Mouse (Mus musculus): Measurements from ENCODE around the gene Ahsg. TPM values are rescaled to one million over a fixed set of nuclear protein-coding genes. Genes with fewer than 3 reads are reported as not detected.

Gene Ahsg
- polyA plus RNA-seq (2011; ENCODE audit: insufficient read depth, insufficient read length, low read depth, missing spikeins) = 0.81 TPM in 1 of 2 replicates, not detected in the other

DNA sequence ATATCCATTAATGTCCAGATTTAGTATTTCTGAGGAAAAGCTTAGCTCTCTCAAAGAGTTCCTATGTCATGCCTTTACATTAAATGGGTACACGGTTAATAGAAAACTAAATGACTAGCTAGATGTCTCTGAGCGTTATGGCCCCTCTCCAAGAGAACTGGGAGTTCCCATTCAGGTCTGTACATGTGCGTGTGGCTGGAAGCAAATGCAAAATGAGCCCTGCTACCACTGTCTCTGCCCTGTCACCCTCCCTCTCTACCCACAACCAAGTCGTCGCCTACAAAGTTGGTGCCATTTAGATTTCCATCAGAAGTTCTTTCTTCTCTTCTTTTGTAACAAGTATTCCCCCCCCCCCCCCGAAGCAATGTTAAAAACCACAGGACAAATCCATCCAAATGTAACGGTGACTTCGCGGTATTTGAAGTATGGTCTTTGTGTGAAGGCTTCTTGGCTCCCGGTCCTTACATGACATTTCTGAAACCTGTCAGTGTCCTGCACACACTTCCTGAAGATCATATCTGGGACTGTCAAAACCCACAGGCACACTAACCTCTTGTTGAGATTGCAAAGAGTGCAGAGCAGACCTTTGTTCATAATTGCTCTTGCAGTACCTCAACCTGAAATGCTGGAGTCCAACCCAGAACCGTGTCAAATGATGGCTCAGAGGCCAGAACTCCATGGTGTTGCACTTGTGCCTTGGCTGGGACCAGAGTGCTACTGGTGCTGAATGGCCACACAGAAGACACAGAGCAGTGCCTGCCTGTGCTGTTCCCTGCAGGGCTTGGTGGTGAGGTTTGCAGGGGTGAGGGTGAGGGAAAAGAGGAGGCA is at the start of gene Ahsg:
Gene Ahsg (plus strand): TSS at position 595 of the 828 bp plus-strand sequence.
- Histone ChIP-seq H3K36me3 (ENCODE audit: control insufficient read depth, insufficient read depth, low read length, poor library complexity, severe bottlenecking) (no peaks in the 10 kb centered on the region), H3K4me3 (ENCODE audit: low read depth, low read length) (no peak within 1 kb of the TSS), H3K27ac (ENCODE audit: insufficient read depth, low read length) (no peak within 1 kb of the TSS), H3K9ac (ENCODE audit: low read depth, poor library complexity, severe bottlenecking) (no peak within 1 kb of the TSS), H3K27me3 (ENCODE audit: control insufficient read depth, insufficient read depth, low read length, poor library complexity, severe bottlenecking) (no peaks in the 10 kb centered on the region), H3K4me1 (ENCODE audit: control insufficient read depth, insufficient read depth, low read length) (no peaks in the 10 kb centered on the region), H3K9me3 (replicated peaks; ENCODE audit: control insufficient read depth, insufficient read depth, low read length, poor library complexity, severe bottlenecking) (no peaks in the 10 kb centered on the region)
- TF ChIP-seq EP300 (IDR thresholded peaks at IDR 0.05; ENCODE audit: insufficient read depth, low read depth, low read length) (no peak), CTCF (IDR thresholded peaks at IDR 0.05; ENCODE audit: low read depth, low read length) (no peak), POLR2A (IDR thresholded peaks at IDR 0.05; ENCODE audit: insufficient read depth, low read length) (no peak)

GRCm38 (mm10) chr16:22842871-22843270 is 48.2 kb upstream of the Ahsg start:
- no peak for TF ChIP-seq EP300 (IDR thresholded peaks at IDR 0.05; ENCODE audit: insufficient read depth, low read depth, low read length)
- TF ChIP-seq CTCF (IDR thresholded peaks at IDR 0.05; ENCODE audit: low read depth, low read length) = no peak
- no peak for TF ChIP-seq POLR2A (IDR thresholded peaks at IDR 0.05; ENCODE audit: insufficient read depth, low read length)
- Histone ChIP-seq H3K4me3 (ENCODE audit: low read depth, low read length) (no peak overlapping the region), H3K4me1 (ENCODE audit: control insufficient read depth, insufficient read depth, low read length) (no peaks in the 10 kb centered on the region), H3K36me3 (ENCODE audit: control insufficient read depth, insufficient read depth, low read length, poor library complexity, severe bottlenecking) (0 out of 2 replicates have a peak, but pooled peaks cover 6% of the 10 kb centered on the region), H3K9me3 (replicated peaks; ENCODE audit: control insufficient read depth, insufficient read depth, low read length, poor library complexity, severe bottlenecking) (no peaks in the 10 kb centered on the region), H3K9ac (ENCODE audit: low read depth, poor library complexity, severe bottlenecking) (no peak overlapping the region), H3K27ac (ENCODE audit: insufficient read depth, low read length) (no peak overlapping the region), H3K27me3 (ENCODE audit: control insufficient read depth, insufficient read depth, low read length, poor library complexity, severe bottlenecking) (no peaks in the 10 kb centered on the region)

DNA sequence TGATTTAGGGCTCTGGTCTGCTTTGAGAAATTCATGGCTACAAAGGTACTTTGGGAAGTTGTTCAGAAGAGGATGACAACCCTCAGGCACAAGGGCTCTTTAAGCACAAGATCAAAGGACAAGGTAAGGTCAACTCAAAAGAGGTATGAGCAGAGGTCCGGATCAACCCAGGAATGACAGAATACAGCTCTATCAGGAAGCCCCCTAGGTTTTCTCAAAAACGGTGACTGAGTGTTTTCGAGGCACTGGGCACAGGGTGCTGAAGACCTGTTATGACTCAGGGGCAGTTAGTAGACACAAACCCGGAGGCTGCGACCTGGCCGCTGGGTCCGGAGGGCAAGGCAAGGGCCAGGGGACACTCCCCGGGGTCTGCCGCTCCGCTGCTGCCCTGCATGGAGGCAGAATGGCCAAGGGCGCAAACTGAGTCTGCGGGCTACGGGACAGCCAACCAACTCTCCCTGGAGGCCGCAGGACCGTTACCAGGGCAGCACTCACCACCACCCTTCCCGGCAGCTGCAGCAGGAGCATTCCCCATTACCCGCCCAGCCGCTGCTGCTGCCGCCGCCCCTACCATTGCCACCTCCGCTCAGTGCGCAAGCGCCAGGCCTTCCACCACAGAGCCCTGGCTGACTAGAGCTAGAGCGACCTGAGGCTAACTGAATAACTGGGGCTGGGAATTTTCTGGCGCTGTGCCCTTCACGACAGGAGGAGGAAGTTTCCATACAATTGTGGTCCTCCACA is 46.8 kb upstream of the Ahsg start:
- no peaks in the 10 kb centered on the region for H3K27me3 ChIP-seq (ENCODE audit: control insufficient read depth, insufficient read depth, low read length, poor library complexity, severe bottlenecking)
- no peaks in the 10 kb centered on the region for H3K4me1 ChIP-seq (ENCODE audit: control insufficient read depth, insufficient read depth, low read length)
- no peak overlapping the region for H3K27ac ChIP-seq (ENCODE audit: insufficient read depth, low read length)
- H3K9ac ChIP-seq (ENCODE audit: low read depth, poor library complexity, severe bottlenecking) = peak overlapping the region; percentile 25
- peak overlapping the region; percentile 68 for H3K4me3 ChIP-seq (ENCODE audit: low read depth, low read length)
- H3K36me3 ChIP-seq (ENCODE audit: control insufficient read depth, insufficient read depth, low read length, poor library complexity, severe bottlenecking) = 0 out of 2 replicates have a peak, but pooled peaks cover 6% of the 10 kb centered on the region
- H3K9me3 ChIP-seq (replicated peaks; ENCODE audit: control insufficient read depth, insufficient read depth, low read length, poor library complexity, severe bottlenecking) = no peaks in the 10 kb centered on the region
- TF ChIP-seq EP300 (IDR thresholded peaks at IDR 0.05; ENCODE audit: insufficient read depth, low read depth, low read length) (no peak), CTCF (IDR thresholded peaks at IDR 0.05; ENCODE audit: low read depth, low read length) (no peak), POLR2A (IDR thresholded peaks at IDR 0.05; ENCODE audit: insufficient read depth, low read length) (no peak)

DNA sequence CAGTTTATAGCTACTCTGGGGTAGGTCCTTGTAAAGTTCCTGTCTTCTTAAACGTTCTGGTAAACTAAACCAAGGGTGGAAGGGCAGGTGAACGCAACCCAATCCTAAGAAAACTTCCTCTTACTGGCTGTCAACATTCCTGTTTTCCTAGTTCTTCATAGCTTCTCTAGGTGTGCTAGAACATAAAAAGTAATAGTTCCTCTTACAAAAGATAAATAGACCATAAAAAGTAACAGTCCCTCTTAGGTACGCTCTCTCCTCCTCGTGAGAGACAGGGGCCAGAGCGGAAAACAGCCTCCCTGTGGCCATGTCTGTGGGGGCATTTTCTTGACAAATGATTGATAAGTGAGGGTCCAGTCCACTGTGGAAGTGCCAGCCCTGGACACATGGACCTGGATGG is 46.2 kb upstream of the Ahsg start:
- H3K4me1 ChIP-seq (ENCODE audit: control insufficient read depth, insufficient read depth, low read length) = no peaks in the 10 kb centered on the region
- no peaks in the 10 kb centered on the region for H3K27me3 ChIP-seq (ENCODE audit: control insufficient read depth, insufficient read depth, low read length, poor library complexity, severe bottlenecking)
- H3K4me3 ChIP-seq (ENCODE audit: low read depth, low read length) = no peak overlapping the region
- H3K9ac ChIP-seq (ENCODE audit: low read depth, poor library complexity, severe bottlenecking) = no peak overlapping the region
- TF ChIP-seq CTCF (IDR thresholded peaks at IDR 0.05; ENCODE audit: low read depth, low read length) (no peak), EP300 (IDR thresholded peaks at IDR 0.05; ENCODE audit: insufficient read depth, low read depth, low read length) (no peak), POLR2A (IDR thresholded peaks at IDR 0.05; ENCODE audit: insufficient read depth, low read length) (no peak)
- H3K27ac ChIP-seq (ENCODE audit: insufficient read depth, low read length) = no peak overlapping the region
- H3K36me3 ChIP-seq (ENCODE audit: control insufficient read depth, insufficient read depth, low read length, poor library complexity, severe bottlenecking) = 0 out of 2 replicates have a peak, but pooled peaks cover 6% of the 10 kb centered on the region
- no peaks in the 10 kb centered on the region for H3K9me3 ChIP-seq (replicated peaks; ENCODE audit: control insufficient read depth, insufficient read depth, low read length, poor library complexity, severe bottlenecking)

GRCm38 (mm10) chr16:22845481-22845880 is 45.6 kb upstream of the Ahsg start:
- Histone ChIP-seq H3K4me3 (ENCODE audit: low read depth, low read length) (no peak overlapping the region), H3K9ac (ENCODE audit: low read depth, poor library complexity, severe bottlenecking) (no peak overlapping the region), H3K9me3 (replicated peaks; ENCODE audit: control insufficient read depth, insufficient read depth, low read length, poor library complexity, severe bottlenecking) (no peaks in the 10 kb centered on the region), H3K27ac (ENCODE audit: insufficient read depth, low read length) (no peak overlapping the region), H3K36me3 (ENCODE audit: control insufficient read depth, insufficient read depth, low read length, poor library complexity, severe bottlenecking) (0 out of 2 replicates have a peak, but pooled peaks cover 4% of the 10 kb centered on the region), H3K4me1 (ENCODE audit: control insufficient read depth, insufficient read depth, low read length) (no peaks in the 10 kb centered on the region), H3K27me3 (ENCODE audit: control insufficient read depth, insufficient read depth, low read length, poor library complexity, severe bottlenecking) (no peaks in the 10 kb centered on the region)
- TF ChIP-seq POLR2A (IDR thresholded peaks at IDR 0.05; ENCODE audit: insufficient read depth, low read length) = no peak
- no peak for TF ChIP-seq EP300 (IDR thresholded peaks at IDR 0.05; ENCODE audit: insufficient read depth, low read depth, low read length)
- no peak for TF ChIP-seq CTCF (IDR thresholded peaks at IDR 0.05; ENCODE audit: low read depth, low read length)

All from ES-Bruce4 (cell line).